Mouse (Mus musculus) hindbrain, embryonic 15.5 days (tissue): Measurements from ENCODE around the gene Srp54b. TPM values are rescaled to one million over a fixed set of nuclear protein-coding genes. Genes with fewer than 3 reads are reported as not detected.
A peak's percentile ranks its signal among the peaks of the same experiment; 100 is the strongest.
"Not testable (repeated sequence)": the region's sequence is repeated elsewhere in the genome, so short reads cannot be mapped to it uniquely, and the experiment has no call there.

Experiments used
- ATAC-seq: fragments of 200-750 bp; cut with Nextera tagmentation; 2 replicates; pipeline ENCODE4 v1.8.0; 2017; ENCODE audit warnings: low read depth, moderate number of reproducible peaks, moderate TSS enrichment; ENCODE audit not compliant: low FRiP score
- H3K27ac ChIP-seq: fragments of 300-500 bp; sonication (generic); replicated peaks from 2 replicates; pipeline ENCODE4 v1.5.1; 2015; ENCODE audit warnings: mild to moderate bottlenecking, inconsistent platforms
- H3K27me3 ChIP-seq: fragments of 300-500 bp; sonication (generic); 2 replicates; pipeline ENCODE4 v1.6.1; 2015; ENCODE audit warnings: control low read depth, inconsistent platforms
- H3K36me3 ChIP-seq: fragments of 300-500 bp; sonication (generic); 2 replicates; pipeline ENCODE4 v1.6.1; 2015; ENCODE audit warnings: control low read depth, inconsistent platforms
- H3K4me1 ChIP-seq: fragments of 300-500 bp; sonication (generic); replicated peaks from 2 replicates; pipeline ENCODE4 v1.6.1; 2015; ENCODE audit warnings: control low read depth, inconsistent platforms
- H3K4me2 ChIP-seq: fragments of 300-500 bp; sonication (generic); 2 replicates; pipeline ENCODE4 v1.6.1; 2015; ENCODE audit warnings: moderate library complexity, mild to moderate bottlenecking, inconsistent platforms
- H3K4me3 ChIP-seq: fragments of 300-500 bp; sonication (generic); 2 replicates; pipeline ENCODE4 v1.5.1; 2015; ENCODE audit warnings: mild to moderate bottlenecking, inconsistent platforms
- H3K9ac ChIP-seq: fragments of 300-500 bp; sonication (generic); 2 replicates; pipeline ENCODE4 v1.6.1; 2015; ENCODE audit warnings: inconsistent platforms
- H3K9me3 ChIP-seq: fragments of 300-500 bp; sonication (generic); 2 replicates; pipeline ENCODE4 v1.6.1; 2016; ENCODE audit warnings: control low read depth, inconsistent platforms
- WGBS: fragments of 180-500 bp; shearing (Covaris S2); methylation state at CpG from one replicate; pipeline ENCODE4 v1.1.7; 2015; 5-methylcytosine and 5-hydroxymethylcytosine counted together
- polyA plus RNA-seq: library from polyadenylated mRNA; unstranded; fragments of >200 nt; fragmentation: Nextera tagmentation; extraction: Ambion mirVana; gene quantifications from 2 replicates; pipeline ENCODE4 v1.2.1, GENCODE M21; 2015

The Srp54b gene
- polyA plus RNA-seq = 57.4 and 61.3 TPM in 2 replicates

DNA sequence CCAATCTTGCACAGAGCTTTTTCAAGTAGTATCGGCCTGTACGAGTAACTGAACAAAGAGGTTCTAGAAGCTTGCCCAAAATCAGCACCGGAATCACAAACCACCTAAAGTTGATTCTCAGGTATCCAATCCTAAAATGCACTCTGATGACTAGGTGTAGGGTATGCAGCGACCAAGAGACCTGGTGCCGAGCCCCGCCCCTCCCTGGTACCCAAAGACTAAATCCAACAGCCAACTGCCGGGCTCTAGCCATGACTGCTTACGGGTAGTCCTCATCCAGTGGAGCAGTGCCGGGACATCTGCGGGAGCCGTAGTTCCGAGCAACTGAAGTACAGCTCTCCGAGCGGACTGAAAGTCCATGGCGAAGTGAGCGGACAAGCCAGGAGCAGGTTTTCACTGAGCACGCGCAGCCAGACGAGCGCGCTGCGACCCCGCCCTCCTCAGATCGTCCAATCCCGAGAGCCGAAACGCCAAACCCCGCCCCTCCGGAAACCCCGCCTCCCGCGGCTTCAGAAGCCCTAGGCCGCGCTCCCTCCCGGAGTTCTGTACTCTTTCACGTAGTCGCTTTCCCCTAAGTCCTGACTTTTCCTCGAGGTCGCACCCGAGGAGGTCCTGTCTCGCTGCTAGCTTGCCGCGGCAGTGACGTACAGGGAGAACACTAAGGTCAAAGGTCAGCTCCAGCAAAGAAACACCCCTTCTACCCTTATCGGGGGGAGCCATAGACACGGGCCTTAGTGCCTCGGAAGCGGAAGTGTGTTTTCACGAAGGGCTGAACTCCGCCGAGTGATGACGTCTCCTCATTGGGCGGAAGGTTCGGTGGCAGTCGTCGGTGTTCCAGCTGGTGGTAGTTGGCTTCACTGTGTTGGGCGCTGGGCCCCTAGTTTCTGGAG lies at the start of gene Srp54b:
TSS of gene Srp54b (plus strand) at position 546 of the 890 bp plus-strand sequence.
- Histone ChIP-seq H3K4me3 (peak within 1 kb of the TSS; percentile 29), H3K4me2 (0 out of 2 replicates have a peak within 1 kb of the TSS, but pooled peaks have one; percentile 21)
- WGBS = no CpG with 5 or more reads among the region's 57 CpGs
- H3K4me1 ChIP-seq, H3K27ac ChIP-seq, H3K27me3 ChIP-seq, H3K9ac ChIP-seq, H3K9me3 ChIP-seq, H3K36me3 ChIP-seq: not testable (repeated sequence)
- peak; percentile 99 for ATAC-seq

DNA sequence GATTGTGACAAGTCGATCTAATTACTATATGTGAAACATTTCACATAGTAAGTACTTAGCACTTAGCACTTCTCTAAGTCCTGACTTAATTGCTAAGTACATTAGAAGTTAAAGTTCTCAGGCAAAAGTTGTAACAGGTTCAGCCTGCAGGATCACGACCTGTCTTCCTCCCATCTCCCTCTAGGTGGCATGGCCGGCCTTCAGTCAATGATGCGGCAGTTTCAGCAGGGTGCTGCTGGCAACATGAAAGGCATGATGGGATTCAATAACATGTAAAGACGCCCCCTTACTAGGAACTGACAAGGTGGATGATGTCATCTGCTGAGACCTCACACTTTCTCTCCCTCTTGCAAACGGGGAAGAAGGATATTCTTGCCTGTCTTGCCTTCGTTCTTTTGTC lies 42.3 kb upstream of the Srp54b start:
- not testable (repeated sequence) for H3K27me3 ChIP-seq, H3K9me3 ChIP-seq, H3K4me1 ChIP-seq, H3K4me2 ChIP-seq, H3K27ac ChIP-seq, H3K36me3 ChIP-seq, H3K9ac ChIP-seq, ATAC-seq, H3K4me3 ChIP-seq
- no CpG with 5 or more reads among the region's 7 CpGs for WGBS

DNA sequence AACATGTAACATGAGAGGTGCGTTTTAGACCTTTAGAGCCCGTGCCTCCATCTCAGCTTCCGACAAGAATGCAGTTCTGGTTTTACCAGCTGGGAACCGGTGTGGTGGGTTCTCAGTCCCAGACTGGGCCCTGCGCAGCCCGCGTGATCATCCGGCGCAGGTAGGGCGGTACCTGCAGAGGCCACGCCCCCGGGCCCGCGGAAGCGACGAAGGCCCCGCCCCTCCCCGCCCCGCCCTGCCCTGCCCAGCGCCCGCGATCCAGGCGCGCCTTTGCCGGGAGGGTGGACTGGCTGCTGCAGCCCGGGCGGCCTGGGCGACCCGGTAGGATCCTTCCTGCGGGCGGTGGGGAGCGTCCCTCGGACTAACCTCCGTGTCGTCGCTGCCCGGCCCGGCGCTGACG lies 30.7 kb upstream of the Srp54b start, which contains the start of gene Fam177a:
TSS of gene Fam177a (plus strand) at position 228 of the 400 bp plus-strand sequence.
- H3K4me3 ChIP-seq, H3K9ac ChIP-seq, H3K4me2 ChIP-seq, H3K27me3 ChIP-seq, H3K4me1 ChIP-seq, H3K9me3 ChIP-seq, H3K36me3 ChIP-seq, H3K27ac ChIP-seq: not testable (repeated sequence)
- no CpG with 5 or more reads among the region's 40 CpGs for WGBS
- ATAC-seq = peak; percentile 98

DNA sequence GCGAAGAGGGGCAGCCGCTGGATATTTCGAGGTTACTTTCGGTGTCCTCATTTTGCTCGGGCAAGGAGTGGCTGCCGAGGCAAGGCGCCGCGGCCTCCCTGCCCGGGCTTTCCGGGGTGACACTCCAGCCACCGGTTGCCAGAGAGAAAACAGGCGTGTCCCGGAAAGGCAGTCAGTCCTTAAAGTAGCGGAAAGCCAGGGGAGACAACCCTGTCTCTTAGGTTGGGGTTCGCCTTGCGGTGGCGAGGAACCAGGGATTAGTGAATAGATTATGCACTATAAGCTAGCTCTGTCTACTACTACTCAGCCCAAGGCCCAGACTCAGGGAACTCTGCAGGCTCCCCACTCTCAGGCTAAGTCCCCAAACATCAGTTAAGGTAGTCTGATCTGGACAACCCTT lies 30.2 kb upstream of the Srp54b start:
- H3K9ac ChIP-seq, H3K27ac ChIP-seq, H3K27me3 ChIP-seq, H3K4me2 ChIP-seq, H3K4me3 ChIP-seq, H3K9me3 ChIP-seq, H3K4me1 ChIP-seq, H3K36me3 ChIP-seq: not testable (repeated sequence)
- WGBS = no CpG with 5 or more reads among the region's 18 CpGs
- peak; percentile 50 for ATAC-seq

DNA sequence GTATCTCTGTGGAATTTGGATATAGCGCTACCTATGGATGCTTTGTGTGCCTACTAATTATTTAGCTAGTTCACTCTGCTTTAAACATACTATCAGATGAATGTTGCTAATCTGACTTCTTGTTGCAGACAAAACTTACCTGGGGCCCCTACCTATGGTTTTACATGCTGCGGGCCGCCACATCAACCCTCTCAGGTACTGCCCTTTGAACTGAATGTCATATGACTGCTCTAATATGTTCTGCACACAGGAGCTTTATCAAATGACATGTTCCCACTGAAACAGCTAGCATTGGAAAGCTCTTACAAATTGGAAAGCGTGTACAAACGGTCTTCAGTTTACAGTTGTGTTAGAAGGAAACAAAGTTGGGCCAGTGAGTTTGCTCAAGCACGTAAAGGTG lies 19.4 kb upstream of the Srp54b start:
- not testable (repeated sequence) for H3K27ac ChIP-seq, H3K9ac ChIP-seq, H3K36me3 ChIP-seq, H3K9me3 ChIP-seq, H3K4me3 ChIP-seq, H3K27me3 ChIP-seq, ATAC-seq, H3K4me2 ChIP-seq, H3K4me1 ChIP-seq
- WGBS = no CpG with 5 or more reads among the region's 6 CpGs

DNA sequence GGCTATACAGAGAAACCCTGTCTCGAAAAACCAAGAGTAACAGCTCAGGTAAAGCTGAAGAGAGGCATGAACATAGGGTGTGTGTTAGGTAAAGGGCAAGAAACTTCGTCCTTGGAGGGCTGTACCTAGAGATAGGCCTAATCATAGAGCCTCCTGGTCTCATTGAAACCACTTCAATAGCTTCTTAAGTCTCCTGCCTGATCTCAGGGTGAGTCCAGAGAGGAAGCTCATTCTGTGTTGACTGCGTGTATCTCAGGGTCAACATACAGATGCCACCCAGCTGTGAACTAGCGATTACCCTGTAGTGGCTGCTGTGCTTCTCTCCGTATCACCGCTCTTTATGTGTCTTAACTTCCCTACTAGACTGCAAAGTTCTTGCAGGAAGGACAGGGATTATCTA lies 17.0 kb upstream of the Srp54b start:
- not testable (repeated sequence) for H3K4me2 ChIP-seq, H3K9me3 ChIP-seq, H3K36me3 ChIP-seq, H3K9ac ChIP-seq, H3K4me3 ChIP-seq, H3K4me1 ChIP-seq, H3K27me3 ChIP-seq, ATAC-seq, H3K27ac ChIP-seq
- WGBS = no CpG with 5 or more reads among the region's 6 CpGs

DNA sequence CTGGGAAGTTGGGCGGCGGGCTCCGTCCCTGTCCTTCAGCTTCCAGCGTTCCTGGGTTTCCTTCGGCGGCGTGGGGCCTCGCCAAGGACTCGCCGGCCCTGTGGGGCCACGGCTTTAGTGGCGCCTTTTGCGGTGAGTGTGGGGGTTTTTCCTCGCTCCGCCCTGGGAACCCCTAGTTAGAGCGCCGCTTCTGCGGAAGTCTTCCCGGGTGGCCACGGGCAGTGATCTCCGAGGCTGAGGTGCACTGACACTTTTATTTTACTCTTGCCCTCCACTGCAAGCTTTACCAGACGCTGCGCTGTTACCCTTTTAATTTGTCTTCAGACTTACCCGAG lies 512 bp downstream of the Srp54b start:
- H3K36me3 ChIP-seq, H3K9me3 ChIP-seq, H3K9ac ChIP-seq, H3K4me1 ChIP-seq, H3K27me3 ChIP-seq, H3K27ac ChIP-seq: not testable (repeated sequence)
- Histone ChIP-seq H3K4me3 (peak overlapping the region; percentile 29), H3K4me2 (0 out of 2 replicates have a peak overlapping the region, but pooled peaks have one; percentile 21)
- ATAC-seq = peak; percentile 55
- WGBS = 0% methylated on average over 11 of the region's 24 CpGs

DNA sequence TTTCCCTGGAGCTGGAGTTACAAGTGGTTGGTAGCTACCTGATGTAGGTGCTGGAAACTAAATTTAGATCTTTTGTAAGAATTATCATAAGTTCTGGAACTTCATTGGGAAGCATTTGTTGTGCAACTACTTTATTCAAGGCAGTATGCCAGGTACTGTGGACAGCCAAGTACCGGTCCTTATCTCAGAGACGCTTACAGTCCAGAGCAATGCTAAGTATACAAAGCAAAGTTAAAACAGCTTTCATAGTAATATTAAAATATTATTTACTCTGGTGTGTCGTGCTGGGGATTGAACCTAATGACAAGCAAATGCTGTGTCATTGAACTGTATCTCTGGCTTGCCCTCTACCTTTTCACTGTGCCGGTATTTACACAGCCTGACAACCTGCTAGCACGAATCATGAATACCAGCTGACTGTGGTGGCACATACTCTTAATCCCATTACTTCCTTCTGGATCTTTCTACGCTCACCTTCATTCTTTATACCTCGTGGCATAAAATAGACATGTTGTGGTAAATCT lies 12.2 kb downstream of the Srp54b start:
- ATAC-seq, H3K36me3 ChIP-seq, H3K9ac ChIP-seq, H3K27me3 ChIP-seq, H3K9me3 ChIP-seq, H3K27ac ChIP-seq, H3K4me3 ChIP-seq, H3K4me1 ChIP-seq, H3K4me2 ChIP-seq: not testable (repeated sequence)
- WGBS = no CpG with 5 or more reads among the region's 7 CpGs

DNA sequence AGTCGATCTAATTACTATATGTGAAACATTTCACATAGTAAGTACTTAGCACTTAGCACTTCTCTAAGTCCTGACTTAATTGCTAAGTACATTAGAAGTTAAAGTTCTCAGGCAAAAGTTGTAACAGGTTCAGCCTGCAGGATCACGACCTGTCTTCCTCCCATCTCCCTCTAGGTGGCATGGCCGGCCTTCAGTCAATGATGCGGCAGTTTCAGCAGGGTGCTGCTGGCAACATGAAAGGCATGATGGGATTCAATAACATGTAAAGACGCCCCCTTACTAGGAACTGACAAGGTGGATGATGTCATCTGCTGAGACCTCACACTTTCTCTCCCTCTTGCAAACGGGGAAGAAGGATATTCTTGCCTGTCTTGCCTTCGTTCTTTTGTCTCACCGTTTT lies 32.8 kb downstream of the Srp54b start:
- not testable (repeated sequence) for H3K9me3 ChIP-seq, ATAC-seq, H3K4me3 ChIP-seq, H3K9ac ChIP-seq, H3K4me1 ChIP-seq, H3K4me2 ChIP-seq, H3K36me3 ChIP-seq, H3K27me3 ChIP-seq, H3K27ac ChIP-seq
- WGBS = no CpG with 5 or more reads among the region's 8 CpGs

DNA sequence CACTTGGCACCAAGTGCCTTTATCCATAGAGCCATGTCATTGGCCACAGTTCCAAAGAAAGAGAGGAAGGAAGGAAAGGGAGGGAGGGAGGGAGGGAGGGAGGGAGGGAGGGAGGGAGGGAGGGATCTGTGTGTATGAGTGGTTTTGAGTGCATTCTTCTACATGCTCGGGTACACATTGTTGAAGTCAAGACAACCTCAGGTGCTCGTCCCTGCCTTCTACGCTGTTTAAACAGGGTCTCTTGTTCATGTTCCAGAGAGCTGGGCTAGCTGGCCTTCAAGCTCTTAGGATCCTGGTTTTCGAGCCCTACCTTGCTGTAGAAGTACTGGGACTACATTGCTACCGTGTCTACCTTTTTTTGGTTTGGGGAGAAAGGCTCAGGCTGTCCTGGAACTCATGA lies 34.2 kb downstream of the Srp54b start:
- not testable (repeated sequence) for H3K9ac ChIP-seq, ATAC-seq, H3K27me3 ChIP-seq, H3K4me1 ChIP-seq, H3K36me3 ChIP-seq, H3K4me2 ChIP-seq, H3K9me3 ChIP-seq, H3K27ac ChIP-seq, H3K4me3 ChIP-seq
- no CpG with 5 or more reads among the region's 5 CpGs for WGBS

DNA sequence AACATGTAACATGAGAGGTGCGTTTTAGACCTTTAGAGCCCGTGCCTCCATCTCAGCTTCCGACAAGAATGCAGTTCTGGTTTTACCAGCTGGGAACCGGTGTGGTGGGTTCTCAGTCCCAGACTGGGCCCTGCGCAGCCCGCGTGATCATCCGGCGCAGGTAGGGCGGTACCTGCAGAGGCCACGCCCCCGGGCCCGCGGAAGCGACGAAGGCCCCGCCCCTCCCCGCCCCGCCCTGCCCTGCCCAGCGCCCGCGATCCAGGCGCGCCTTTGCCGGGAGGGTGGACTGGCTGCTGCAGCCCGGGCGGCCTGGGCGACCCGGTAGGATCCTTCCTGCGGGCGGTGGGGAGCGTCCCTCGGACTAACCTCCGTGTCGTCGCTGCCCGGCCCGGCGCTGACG lies 44.4 kb downstream of the Srp54b start, which contains the start of gene 1700047I17Rik2:
TSS of gene 1700047I17Rik2 (plus strand) at position 287 of the 400 bp plus-strand sequence.
- not testable (repeated sequence) for H3K27ac ChIP-seq, H3K4me1 ChIP-seq, H3K9me3 ChIP-seq, H3K4me2 ChIP-seq, H3K9ac ChIP-seq, H3K27me3 ChIP-seq, H3K36me3 ChIP-seq, H3K4me3 ChIP-seq
- peak; percentile 98 for ATAC-seq
- WGBS = no CpG with 5 or more reads among the region's 40 CpGs

DNA sequence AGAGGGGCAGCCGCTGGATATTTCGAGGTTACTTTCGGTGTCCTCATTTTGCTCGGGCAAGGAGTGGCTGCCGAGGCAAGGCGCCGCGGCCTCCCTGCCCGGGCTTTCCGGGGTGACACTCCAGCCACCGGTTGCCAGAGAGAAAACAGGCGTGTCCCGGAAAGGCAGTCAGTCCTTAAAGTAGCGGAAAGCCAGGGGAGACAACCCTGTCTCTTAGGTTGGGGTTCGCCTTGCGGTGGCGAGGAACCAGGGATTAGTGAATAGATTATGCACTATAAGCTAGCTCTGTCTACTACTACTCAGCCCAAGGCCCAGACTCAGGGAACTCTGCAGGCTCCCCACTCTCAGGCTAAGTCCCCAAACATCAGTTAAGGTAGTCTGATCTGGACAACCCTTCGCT lies 44.9 kb downstream of the Srp54b start:
- H3K4me1 ChIP-seq, H3K9me3 ChIP-seq, H3K4me3 ChIP-seq, H3K27me3 ChIP-seq, H3K4me2 ChIP-seq, H3K9ac ChIP-seq, H3K36me3 ChIP-seq, H3K27ac ChIP-seq: not testable (repeated sequence)
- no CpG with 5 or more reads among the region's 18 CpGs for WGBS
- peak; percentile 52 for ATAC-seq

DNA sequence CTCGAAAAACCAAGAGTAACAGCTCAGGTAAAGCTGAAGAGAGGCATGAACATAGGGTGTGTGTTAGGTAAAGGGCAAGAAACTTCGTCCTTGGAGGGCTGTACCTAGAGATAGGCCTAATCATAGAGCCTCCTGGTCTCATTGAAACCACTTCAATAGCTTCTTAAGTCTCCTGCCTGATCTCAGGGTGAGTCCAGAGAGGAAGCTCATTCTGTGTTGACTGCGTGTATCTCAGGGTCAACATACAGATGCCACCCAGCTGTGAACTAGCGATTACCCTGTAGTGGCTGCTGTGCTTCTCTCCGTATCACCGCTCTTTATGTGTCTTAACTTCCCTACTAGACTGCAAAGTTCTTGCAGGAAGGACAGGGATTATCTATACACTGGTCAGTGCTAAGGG lies 58.0 kb downstream of the Srp54b start:
- H3K9ac ChIP-seq, H3K4me3 ChIP-seq, ATAC-seq, H3K4me2 ChIP-seq, H3K9me3 ChIP-seq, H3K36me3 ChIP-seq, H3K27me3 ChIP-seq, H3K4me1 ChIP-seq, H3K27ac ChIP-seq: not testable (repeated sequence)
- no CpG with 5 or more reads among the region's 6 CpGs for WGBS
